Comparison of ENCODE assay signal across 15 mouse cellular contexts in the genomic region with DNA sequence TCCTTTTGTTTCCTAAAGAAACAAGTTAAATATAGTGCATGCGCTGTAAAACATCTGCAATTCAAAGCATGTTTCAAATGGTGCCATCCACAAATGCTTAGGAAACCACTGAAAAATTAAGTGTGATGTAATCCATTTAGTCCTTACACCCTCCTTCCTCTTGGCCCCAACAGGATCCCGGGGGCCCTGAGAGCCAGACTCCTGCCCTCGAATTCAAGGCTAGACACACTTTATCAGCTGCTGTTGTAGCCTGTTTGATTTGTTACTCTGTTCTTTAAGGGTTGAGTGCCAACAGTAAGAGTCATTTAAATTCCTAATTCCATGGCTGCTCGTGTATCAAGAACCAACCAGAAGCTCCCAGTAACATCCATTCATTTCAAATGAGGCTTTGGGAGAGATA.
"Had no signal": no experiment of that assay in that cellular context is flagged by ENCODE, and none has a peak within 500 bp of the region (broad histone marks: within the 10 kb centered on the region; RNA-seq: fewer than 3 reads in every experiment).

No protein-coding gene starts in this region.

- H3K36me3 ChIP-seq: midbrain, embryonic 13.5 days; midbrain, embryonic 15.5 days; neural tube, embryonic 12.5 days; stomach, embryonic 15.5 days had no signal

- H3K27ac ChIP-seq: macrophage; midbrain, embryonic 13.5 days; midbrain, embryonic 15.5 days; neural tube, embryonic 12.5 days; stomach, embryonic 15.5 days; stomach, postnatal 0 days had no signal

- DNase-seq: liver, postnatal 0 days; lung, adult 2 months; lung, postnatal 10 days; right cerebral cortex, postnatal 14 days; thymus, adult 2 months; thymus, postnatal 25 days; thymus, postnatal 4 days had no signal

- H3K9ac ChIP-seq: liver, postnatal 0 days; midbrain, embryonic 13.5 days; midbrain, embryonic 15.5 days; neural tube, embryonic 12.5 days; stomach, embryonic 15.5 days had no signal

- H3K9me3 ChIP-seq: megakaryocyte, embryonic 14.5 days; midbrain, embryonic 13.5 days; midbrain, embryonic 15.5 days; neural tube, embryonic 12.5 days; stomach, embryonic 15.5 days had no signal

- H3K4me2 ChIP-seq: midbrain, embryonic 11.5 days; midbrain, embryonic 13.5 days; midbrain, embryonic 15.5 days; neural tube, embryonic 12.5 days; stomach, embryonic 15.5 days had no signal

- H3K4me1 ChIP-seq: megakaryocyte, embryonic 14.5 days; midbrain, embryonic 13.5 days; midbrain, embryonic 15.5 days; neural tube, embryonic 12.5 days; stomach, embryonic 15.5 days had no signal

- H3K27me3 ChIP-seq: megakaryocyte, embryonic 14.5 days; midbrain, embryonic 13.5 days; midbrain, embryonic 15.5 days; neural tube, embryonic 12.5 days; stomach, embryonic 15.5 days had no signal

- H3K4me3 ChIP-seq: megakaryocyte, embryonic 14.5 days; midbrain, embryonic 13.5 days; midbrain, embryonic 15.5 days; neural tube, embryonic 12.5 days; stomach, embryonic 15.5 days had no signal

- ATAC-seq: liver, postnatal 0 days; midbrain, embryonic 13.5 days; midbrain, embryonic 15.5 days had no signal
